Mouse (Mus musculus) liver, embryonic 11.5 days (tissue): Measurements from ENCODE around the gene Cdk17. TPM values are rescaled to one million over a fixed set of nuclear protein-coding genes. Genes with fewer than 3 reads are reported as not detected.

Experiments
- ATAC-seq: fragments of 200-750 bp; cut with Nextera tagmentation; replicated peaks from 2 replicates; pipeline ENCODE4 v1.8.0; 2017; ENCODE audit warnings: moderate number of reproducible peaks, mild to moderate bottlenecking, moderate TSS enrichment, moderate library complexity; ENCODE audit not compliant: low FRiP score
- DNase-seq: peaks from one replicate; pipeline ENCODE4 v3.0.0-alpha.2; 2017; ENCODE audit warnings: low spot score
- H3K27ac ChIP-seq: fragments of 300-500 bp; sonication (generic); 2 replicates; pipeline ENCODE4 v1.5.1; 2014; ENCODE audit warnings: mild to moderate bottlenecking, low read depth, low read length, control low read depth
- H3K27me3 ChIP-seq: fragments of 300-500 bp; sonication (generic); replicated peaks from 2 replicates; pipeline ENCODE4 v1.6.1; 2014; ENCODE audit warnings: low read length, mixed read lengths; ENCODE audit not compliant: control insufficient read depth, insufficient read depth
- H3K36me3 ChIP-seq: fragments of 300-500 bp; sonication (generic); 2 replicates; pipeline ENCODE4 v1.6.1; 2014; ENCODE audit warnings: mild to moderate bottlenecking, low read length, moderate library complexity, mixed read lengths; ENCODE audit not compliant: control insufficient read depth, insufficient read depth
- H3K4me1 ChIP-seq: fragments of 300-500 bp; sonication (generic); replicated peaks from 2 replicates; pipeline ENCODE4 v1.6.1; 2014; ENCODE audit warnings: low read length, mixed read lengths; ENCODE audit not compliant: control insufficient read depth, insufficient read depth
- H3K4me2 ChIP-seq: fragments of 300-500 bp; sonication (generic); 2 replicates; pipeline ENCODE4 v1.6.1; 2014; ENCODE audit warnings: mild to moderate bottlenecking, control low read depth, moderate library complexity
- H3K4me3 ChIP-seq: fragments of 300-500 bp; sonication (generic); 2 replicates; pipeline ENCODE4 v1.5.1; 2014; ENCODE audit warnings: low read depth, low read length, control low read depth
- H3K9ac ChIP-seq: fragments of 300-500 bp; sonication (generic); 2 replicates; pipeline ENCODE4 v1.6.1; 2014; ENCODE audit warnings: low read depth, low read length, control low read depth
- H3K9me3 ChIP-seq: fragments of 300-500 bp; sonication (generic); 2 replicates; pipeline ENCODE4 v1.6.1; 2016; ENCODE audit warnings: low read length, inconsistent platforms, mixed read lengths; ENCODE audit not compliant: control insufficient read depth
- WGBS: fragments of 180-500 bp; shearing (Covaris S2); extraction: QIAGEN DNeasy Blood & Tissue Kit; methylation state at CpG from one replicate; pipeline ENCODE4 v1.1.7; 2014; 5-methylcytosine and 5-hydroxymethylcytosine counted together
- polyA plus RNA-seq: library from polyadenylated mRNA; unstranded; fragments of >200 nt; fragmentation: Nextera tagmentation; extraction: Ambion mirVana; gene quantifications from 2 replicates; pipeline ENCODE4 v1.2.1, GENCODE M21; 2014

The Cdk17 gene
- polyA plus RNA-seq, 1 experiment from 2014 or later: 23.1 TPM

DNA sequence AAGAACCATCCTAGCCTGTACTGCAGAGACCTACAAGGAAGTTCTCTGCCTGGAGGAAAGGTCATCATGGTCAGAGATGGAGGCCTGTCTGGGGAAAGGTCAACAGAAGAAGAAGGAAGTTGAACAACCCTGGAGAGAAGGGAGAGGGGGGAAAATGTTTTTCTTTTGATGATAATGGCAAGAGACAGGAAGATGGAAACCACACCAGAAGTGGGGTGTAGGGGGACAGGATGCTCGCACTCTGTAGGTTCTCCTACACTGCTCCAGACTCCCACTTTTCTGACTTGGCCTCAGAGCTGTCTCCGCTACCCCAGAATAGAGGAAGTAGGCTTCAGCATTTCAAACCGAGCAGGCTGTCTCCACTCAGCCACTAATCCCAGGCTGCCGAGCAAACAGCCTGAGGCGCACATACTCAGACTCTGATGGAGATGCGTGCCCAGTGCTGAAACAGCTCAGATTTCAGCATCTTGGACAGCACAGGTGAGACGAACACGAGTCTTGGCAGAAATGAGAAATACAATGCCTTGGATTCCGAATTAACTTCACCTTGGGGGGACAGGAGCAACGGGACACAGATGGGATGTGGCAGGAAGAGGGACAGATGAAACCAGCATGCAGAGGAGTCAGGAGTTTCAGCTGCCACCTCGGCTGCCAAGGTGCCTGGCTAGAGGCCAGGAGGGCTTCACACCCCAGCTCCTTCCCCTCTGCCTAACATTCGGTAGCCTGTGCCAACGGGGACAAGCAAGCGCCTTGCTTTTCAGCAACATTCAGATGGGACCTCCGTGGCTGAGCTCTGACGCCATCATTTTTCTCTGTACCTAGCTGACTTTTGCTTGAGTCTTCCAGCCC, 100.7 kb downstream of the Cdk17 start:
- H3K4me1 ChIP-seq: peaks cover 9% of the 10 kb centered on the region; the same call in 1 of the 2 replicates
- H3K9me3 ChIP-seq: no peaks in the 10 kb centered on the region
- peaks cover 5% of the 10 kb centered on the region; the same call in 1 of the 2 replicates for H3K36me3 ChIP-seq
- H3K27ac ChIP-seq: no peak overlapping the region
- 23% methylated on average over 16 of the region's 16 CpGs for WGBS
- no peak overlapping the region for H3K9ac ChIP-seq
- H3K4me2 ChIP-seq: peak overlapping the region; percentile 30
- DNase-seq: no peak
- peak; percentile 40; the same call in 1 of the 2 replicates for ATAC-seq
- H3K4me3 ChIP-seq: no peak overlapping the region
- H3K27me3 ChIP-seq: no peaks in the 10 kb centered on the region

DNA sequence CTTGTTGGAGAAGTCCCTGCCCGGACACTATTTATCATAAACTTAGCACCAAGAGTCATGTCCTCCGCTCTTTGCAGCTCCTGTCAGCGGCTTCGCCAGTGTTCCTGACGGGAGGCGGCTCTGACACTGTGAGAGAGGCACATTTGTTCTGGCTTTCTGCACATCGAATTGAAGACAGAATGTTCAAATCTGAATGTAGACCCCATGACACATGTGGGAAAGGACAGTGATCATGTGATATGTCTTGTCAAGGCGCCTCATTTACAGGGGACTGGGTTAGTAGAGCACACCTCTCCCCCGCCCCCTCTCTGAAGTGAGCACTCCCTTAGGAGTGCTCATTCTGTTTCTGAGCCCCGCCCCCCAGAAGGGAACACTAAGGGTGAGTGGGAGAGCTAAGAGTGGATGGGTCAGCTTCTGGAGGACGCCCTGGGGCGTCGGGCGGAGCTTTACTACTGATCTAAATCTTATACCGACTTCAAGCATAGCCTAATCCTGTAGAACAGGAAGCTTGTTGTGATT, 101.4 kb downstream of the Cdk17 start:
- Histone ChIP-seq H3K4me2 (peak overlapping the region; percentile 30), H3K27ac (no peak overlapping the region), H3K27me3 (no peaks in the 10 kb centered on the region), H3K36me3 (peaks cover 5% of the 10 kb centered on the region; the same call in 1 of the 2 replicates), H3K9ac (no peak overlapping the region), H3K4me1 (peaks cover 9% of the 10 kb centered on the region; the same call in 1 of the 2 replicates), H3K9me3 (no peaks in the 10 kb centered on the region), H3K4me3 (no peak overlapping the region)
- peak; percentile 56; the same call in 1 of the 2 replicates for ATAC-seq
- no peak for DNase-seq
- 21% methylated on average over 15 of the region's 15 CpGs for WGBS

DNA sequence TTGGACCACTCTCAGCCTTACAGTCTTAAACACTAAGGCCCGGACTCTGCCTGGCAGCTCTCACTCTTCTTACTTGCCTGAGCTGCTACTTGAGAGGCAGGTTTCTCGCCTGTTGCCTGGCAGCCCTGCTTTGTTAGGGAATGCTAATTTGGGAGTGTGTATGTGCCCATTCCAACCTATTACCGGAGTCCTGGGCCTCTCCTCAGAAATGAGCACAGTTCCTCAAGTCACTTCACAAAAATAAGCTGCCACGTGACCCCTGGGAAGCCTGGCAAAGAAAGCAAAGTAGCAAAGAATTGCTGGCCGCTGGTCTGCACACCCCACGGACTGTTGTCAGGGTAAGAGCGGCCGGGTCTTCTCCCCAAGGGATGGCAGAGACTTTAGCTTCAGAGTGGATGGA, 102.8 kb downstream of the Cdk17 start:
- Histone ChIP-seq H3K36me3 (peaks cover 5% of the 10 kb centered on the region; the same call in 1 of the 2 replicates), H3K9ac (no peak overlapping the region), H3K4me2 (no peak overlapping the region), H3K27ac (no peak overlapping the region), H3K9me3 (no peaks in the 10 kb centered on the region), H3K27me3 (no peaks in the 10 kb centered on the region), H3K4me3 (no peak overlapping the region), H3K4me1 (peaks cover 9% of the 10 kb centered on the region; the same call in 1 of the 2 replicates)
- ATAC-seq (no peak), DNase-seq (no peak)
- 82% methylated on average over 8 of the region's 8 CpGs for whole genome bisulfite sequencing

DNA sequence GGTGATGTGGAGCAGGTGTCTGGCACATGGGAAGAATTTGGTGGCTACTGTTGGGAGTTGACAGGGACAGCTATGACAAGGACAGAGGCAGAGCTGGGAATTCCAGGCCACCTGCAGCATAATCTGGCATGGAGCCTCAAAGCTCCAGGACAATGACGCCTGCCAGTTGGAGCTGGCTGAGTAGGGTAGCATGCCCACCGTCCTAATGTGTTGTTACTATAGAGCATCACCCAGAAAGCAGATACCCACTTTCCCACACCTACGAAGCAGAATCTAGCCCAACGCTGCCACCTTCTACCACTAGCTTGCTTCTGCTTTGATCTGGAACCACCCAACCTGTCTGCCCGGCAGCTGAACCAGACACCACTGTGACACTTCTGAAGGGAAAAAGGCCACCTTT, 103.3 kb downstream of the Cdk17 start:
- Histone ChIP-seq H3K4me2 (no peak overlapping the region), H3K9ac (no peak overlapping the region), H3K27me3 (no peaks in the 10 kb centered on the region), H3K36me3 (peaks cover 5% of the 10 kb centered on the region; the same call in 1 of the 2 replicates), H3K9me3 (no peaks in the 10 kb centered on the region), H3K4me3 (no peak overlapping the region), H3K4me1 (peaks cover 9% of the 10 kb centered on the region; the same call in 1 of the 2 replicates), H3K27ac (no peak overlapping the region)
- no peak for DNase-seq
- no peak for ATAC-seq
- WGBS: 89% methylated on average over 5 of the region's 5 CpGs

DNA sequence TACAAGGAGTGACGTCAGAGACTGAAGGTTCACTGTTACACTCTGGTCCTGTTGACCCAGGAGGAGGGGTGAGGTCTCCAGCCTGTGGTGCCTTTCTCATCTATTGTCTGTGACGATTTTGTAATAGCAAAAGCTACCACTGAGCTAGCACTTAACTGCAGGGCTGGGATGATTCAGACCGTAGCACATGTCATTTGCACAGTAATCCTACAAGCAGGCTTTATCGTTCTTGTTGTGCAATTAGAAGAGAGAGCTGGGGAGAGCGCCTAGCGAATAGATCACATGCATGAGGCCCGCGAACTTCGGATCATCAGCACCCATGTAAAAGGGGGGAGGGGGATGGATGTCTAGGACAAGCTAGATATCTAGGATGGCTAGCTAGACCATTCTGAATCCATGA, 105.2 kb downstream of the Cdk17 start:
- Histone ChIP-seq H3K9me3 (no peaks in the 10 kb centered on the region), H3K4me2 (no peak overlapping the region), H3K4me3 (no peak overlapping the region), H3K36me3 (peaks cover 3% of the 10 kb centered on the region; the same call in 1 of the 2 replicates), H3K27ac (no peak overlapping the region), H3K4me1 (peaks cover 9% of the 10 kb centered on the region; the same call in 1 of the 2 replicates), H3K9ac (no peak overlapping the region), H3K27me3 (no peaks in the 10 kb centered on the region)
- ATAC-seq (no peak), DNase-seq (no peak)
- 91% methylated on average over 9 of the region's 9 CpGs for WGBS

DNA sequence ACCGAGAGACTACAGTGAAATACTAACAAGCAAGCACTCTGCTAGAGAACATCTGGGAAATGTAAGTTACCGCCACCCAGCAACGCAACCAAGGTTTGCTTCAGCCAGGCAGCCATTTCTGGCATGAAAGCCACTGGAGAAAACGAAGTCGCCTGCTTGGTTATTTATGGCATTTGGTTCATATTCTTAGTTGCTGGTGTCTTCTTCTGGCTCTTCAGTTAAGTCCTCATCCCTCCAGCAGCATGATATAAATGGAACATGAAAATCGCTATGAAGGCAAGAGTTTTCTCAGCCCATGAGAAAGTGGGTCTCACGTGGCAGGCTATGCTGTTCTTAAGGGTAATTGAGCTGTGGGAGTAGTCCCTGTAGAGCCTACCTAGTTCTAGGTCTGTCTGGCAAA, 105.8 kb downstream of the Cdk17 start:
- Histone ChIP-seq H3K36me3 (peaks cover 3% of the 10 kb centered on the region; the same call in 1 of the 2 replicates), H3K27ac (no peak overlapping the region)
- 95% methylated on average over 7 of the region's 7 CpGs for WGBS

DNA sequence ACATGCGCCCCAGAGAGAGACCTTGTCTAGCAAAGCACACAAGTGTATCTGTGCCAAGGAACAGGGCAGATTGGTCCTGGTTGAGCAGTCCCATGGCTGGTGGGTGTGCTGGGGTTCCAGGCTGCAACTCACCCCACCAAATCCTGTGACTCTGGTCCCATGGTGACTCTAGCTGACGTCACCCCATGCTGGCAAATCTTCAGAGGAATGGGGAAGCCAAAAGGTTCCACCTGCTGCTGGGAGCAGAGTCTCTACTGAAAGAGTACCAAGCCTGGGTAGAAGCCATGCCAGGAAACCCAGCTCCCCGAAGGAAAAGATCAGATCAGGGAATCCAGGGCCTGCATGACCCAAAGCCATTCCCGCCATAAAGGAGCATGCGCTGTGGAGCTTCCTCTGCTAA, 106.8 kb downstream of the Cdk17 start:
- ATAC-seq (no peak), DNase-seq (no peak)
- Histone ChIP-seq H3K4me3 (no peak overlapping the region), H3K27me3 (no peaks in the 10 kb centered on the region), H3K27ac (no peak overlapping the region), H3K9me3 (no peaks in the 10 kb centered on the region), H3K9ac (no peak overlapping the region), H3K36me3 (peaks cover 3% of the 10 kb centered on the region; the same call in 1 of the 2 replicates), H3K4me1 (peaks cover 1% of the 10 kb centered on the region; the same call in 1 of the 2 replicates), H3K4me2 (no peak overlapping the region)
- WGBS: 88% methylated on average over 5 of the region's 5 CpGs

More for the DNA sequence above, 105.8 kb downstream of the Cdk17 start:
- Histone ChIP-seq H3K9me3 (no peaks in the 10 kb centered on the region), H3K4me1 (peaks cover 9% of the 10 kb centered on the region; the same call in 1 of the 2 replicates), H3K27me3 (no peaks in the 10 kb centered on the region), H3K9ac (no peak overlapping the region), H3K4me3 (no peak overlapping the region), H3K4me2 (no peak overlapping the region)
- DNase-seq: no peak
- no peak for ATAC-seq

DNA sequence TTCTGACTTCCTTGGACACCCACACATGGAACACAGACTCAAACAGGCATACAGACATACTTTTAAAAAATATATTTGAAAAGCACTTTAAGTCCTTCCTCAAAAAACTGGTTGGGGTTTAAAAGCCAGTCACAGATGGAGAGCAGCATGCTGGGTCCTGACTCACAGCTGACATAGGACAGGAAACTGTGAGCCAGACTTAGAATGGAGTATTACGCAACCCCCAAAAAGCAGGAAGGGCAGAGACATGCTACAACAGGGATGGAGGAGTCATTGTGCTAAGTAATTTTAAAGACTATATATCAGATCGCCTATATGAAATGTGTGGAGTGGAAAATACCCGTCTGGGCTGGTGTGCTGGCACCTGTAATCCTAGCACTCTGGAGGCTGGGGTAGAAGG, 107.7 kb downstream of the Cdk17 start:
- Histone ChIP-seq H3K9me3 (no peaks in the 10 kb centered on the region), H3K27ac (no peak overlapping the region), H3K4me2 (no peak overlapping the region), H3K4me1 (no peaks in the 10 kb centered on the region), H3K36me3 (peaks cover 2% of the 10 kb centered on the region; the same call in 1 of the 2 replicates), H3K27me3 (no peaks in the 10 kb centered on the region), H3K4me3 (no peak overlapping the region), H3K9ac (no peak overlapping the region)
- WGBS: 89% methylated on average over 3 of the region's 3 CpGs
- DNase-seq (no peak), ATAC-seq (no peak)
